22 mouse cellular contexts compared by ENCODE assay signal in genomic region chr13:54008716-54009115, GRCm38 (mm10). TPM values are rescaled to one million over a fixed set of nuclear protein-coding genes. Genes with fewer than 3 reads are reported as not detected.
DNase-seq lines count a peak whose midpoint lies in the region; ATAC-seq and TF ChIP-seq lines count a peak whose summit lies in the region.
"Had no signal": no experiment of that assay in that cellular context is flagged by ENCODE, and none has a peak within 500 bp of the region (broad histone marks: within the 10 kb centered on the region; RNA-seq: fewer than 3 reads in every experiment).

No protein-coding gene starts in this region.

- DNase-seq in forebrain, embryonic 14.5 days (ENCODE audit: low spot score), result peak; percentile 46
- no peak for DNase-seq in forebrain, embryonic 10.5 days (ENCODE audit: extremely low spot score, low spot score)
- peak; percentile 15 to 38 for DNase-seq in left cerebral cortex, postnatal 14 days (ENCODE audit: low spot score in 2 of 2)
- DNase-seq in left cerebral cortex, adult 9 months (ENCODE audit: low spot score in 2 of 2), result no peak
- peak; percentile 34 to 65 for DNase-seq in right cerebral cortex, postnatal 10 days (ENCODE audit: low spot score in 2 of 2)
- DNase-seq in right cerebral cortex, postnatal 36 days (ENCODE audit: low spot score in 2 of 2), result no peak
- DNase-seq in forebrain, postnatal 0 days, result peak; percentile 31
- DNase-seq: adrenal gland, adult 2 months; adrenal gland, postnatal 25 days; cerebellum, adult 11 months; cerebellum, adult 9-10 months; cerebellum, postnatal 36 days; gastrocnemius, adult 2 months; gastrocnemius, postnatal 36 days; heart, adult 11 months; heart, postnatal 36 days had no signal

- no peaks in the 10 kb centered on the region for H3K9me3 ChIP-seq in forebrain, embryonic 14.5 days (replicated peaks; ENCODE audit: control insufficient read depth, low read length)
- no peaks in the 10 kb centered on the region for H3K9me3 ChIP-seq in forebrain, embryonic 10.5 days
- no peaks in the 10 kb centered on the region for H3K9me3 ChIP-seq in forebrain, postnatal 0 days (ENCODE audit: low read length)
- H3K9me3 ChIP-seq: embryonic facial prominence, embryonic 15.5 days; heart, embryonic 13.5 days; hindbrain, embryonic 15.5 days had no signal

- 85% methylated on average over 4 of the region's 4 CpGs for WGBS in forebrain, embryonic 14.5 days
- WGBS in forebrain, embryonic 10.5 days, result 92% methylated on average over 4 of the region's 4 CpGs
- 85% methylated on average over 4 of the region's 4 CpGs for WGBS in forebrain, postnatal 0 days

- no peaks in the 10 kb centered on the region for H3K36me3 ChIP-seq in forebrain, embryonic 14.5 days (ENCODE audit: control insufficient read depth, insufficient read depth, low read length)
- H3K36me3 ChIP-seq in forebrain, embryonic 10.5 days (replicated peaks), result no peaks in the 10 kb centered on the region
- no peaks in the 10 kb centered on the region for H3K36me3 ChIP-seq in forebrain, postnatal 0 days (ENCODE audit: insufficient read depth)
- H3K36me3 ChIP-seq: embryonic facial prominence, embryonic 15.5 days; heart, embryonic 13.5 days; hindbrain, embryonic 15.5 days had no signal

- intact Hi-C loops in left cerebral cortex, postnatal 14 days (cut with DNase I), result no loop called here

- H3K27me3 ChIP-seq in forebrain, embryonic 14.5 days (replicated peaks; ENCODE audit: control insufficient read depth, insufficient read depth, low read length), result no peaks in the 10 kb centered on the region
- H3K27me3 ChIP-seq in forebrain, embryonic 10.5 days (ENCODE audit: poor library complexity, severe bottlenecking), result no peaks in the 10 kb centered on the region
- no peaks in the 10 kb centered on the region for H3K27me3 ChIP-seq in forebrain, postnatal 0 days (ENCODE audit: insufficient read depth, low read length)
- H3K27me3 ChIP-seq: embryonic facial prominence, embryonic 15.5 days; heart, embryonic 13.5 days; hindbrain, embryonic 15.5 days had no signal

- H3K4me1 ChIP-seq in forebrain, embryonic 14.5 days (ENCODE audit: control insufficient read depth, insufficient read depth, low read length), result no peaks in the 10 kb centered on the region
- no peaks in the 10 kb centered on the region for H3K4me1 ChIP-seq in forebrain, embryonic 10.5 days
- H3K4me1 ChIP-seq in forebrain, postnatal 0 days (ENCODE audit: insufficient read depth), result no peaks in the 10 kb centered on the region
- H3K4me1 ChIP-seq: embryonic facial prominence, embryonic 15.5 days; hindbrain, embryonic 15.5 days had no signal

- H3K4me3 ChIP-seq in forebrain, embryonic 14.5 days (ENCODE audit: low read depth, low read length), result no peak overlapping the region
- no peak overlapping the region for H3K4me3 ChIP-seq in forebrain, embryonic 10.5 days
- no peak overlapping the region for H3K4me3 ChIP-seq in forebrain, postnatal 0 days (ENCODE audit: low read depth, low read length)
- H3K4me3 ChIP-seq: embryonic facial prominence, embryonic 15.5 days; erythroblast, embryonic 14.5 days; gastrocnemius, adult 2 months; heart, embryonic 13.5 days; hindbrain, embryonic 15.5 days had no signal

- no peak for ATAC-seq in forebrain, embryonic 14.5 days
- ATAC-seq in forebrain, postnatal 0 days, result peak; percentile 80
- ATAC-seq in monocyte, adult 5-6 weeks (replicated peaks; ENCODE audit: insufficient number of reproducible peaks, low FRiP score, low TSS enrichment, poor library complexity, severe bottlenecking), result no peak

- no peak overlapping the region for H3K27ac ChIP-seq in forebrain, embryonic 14.5 days (ENCODE audit: low read depth, low read length)
- no peak overlapping the region for H3K27ac ChIP-seq in forebrain, embryonic 10.5 days
- no peak overlapping the region for H3K27ac ChIP-seq in forebrain, postnatal 0 days (ENCODE audit: low read depth, low read length)
- H3K27ac ChIP-seq: embryonic facial prominence, embryonic 15.5 days; gastrocnemius, adult 2 months; heart, embryonic 13.5 days; hindbrain, embryonic 15.5 days had no signal

- H3K9ac ChIP-seq in forebrain, embryonic 14.5 days (ENCODE audit: low read length), result no peak overlapping the region
- no peak overlapping the region for H3K9ac ChIP-seq in forebrain, postnatal 0 days
- H3K9ac ChIP-seq: embryonic facial prominence, embryonic 15.5 days; heart, embryonic 13.5 days; hindbrain, embryonic 15.5 days had no signal

- no peak for TF ChIP-seq CTCF in forebrain, postnatal 0 days (IDR thresholded peaks at IDR 0.05; ENCODE audit: low read depth)

- H3K4me2 ChIP-seq in forebrain, embryonic 14.5 days (ENCODE audit: low read length), result no peak overlapping the region
- H3K4me2 ChIP-seq in forebrain, postnatal 0 days (ENCODE audit: low read depth), result no peak overlapping the region
- H3K4me2 ChIP-seq: embryonic facial prominence, embryonic 15.5 days; heart, embryonic 13.5 days; hindbrain, embryonic 15.5 days had no signal

RNA-seq across cellular contexts. Expression of gene Drd1, which starts 46.8 kb away (rescaled TPM):
- 5.1 and 8.3 TPM in 2 replicates for polyA plus RNA-seq in forebrain, embryonic 14.5 days (2014; fragmentation: Nextera tagmentation; extraction: Ambion mirVana)
- polyA plus RNA-seq in forebrain, embryonic 10.5 days (2016; fragmentation: Nextera tagmentation; extraction: Ambion mirVana), result not detected in 2 replicates
- total RNA-seq in left cerebral cortex, postnatal 14 days (2021), result 10 to 100 TPM; 17.9 to 29.4 TPM
- total RNA-seq in forebrain, postnatal 0 days (2014; rRNA removed), result 9.8 and 19.7 TPM in 2 replicates
- 6.6 and 7.6 TPM in 2 replicates for polyA plus RNA-seq in forebrain, postnatal 0 days (2015; fragmentation: Nextera tagmentation; extraction: Ambion mirVana)
- not detected in 3 replicates for total RNA-seq in monocyte, adult 5-6 weeks (2017)
- total RNA-seq: adrenal gland, postnatal 25 days; ES-E14; gastrocnemius, postnatal 36 days had no signal
- polyA plus RNA-seq: adrenal gland, adult 2 months; erythroblast, embryonic 14.5 days had no signal

Comparison
In these comparisons a context has a peak if more than half of its experiments do, and no peak if none do; other contexts are left out.
1. DNase-seq: peak in forebrain, embryonic 14.5 days (single experiment), left cerebral cortex, postnatal 14 days (2 of 2), right cerebral cortex, postnatal 10 days (2 of 2) and forebrain, postnatal 0 days (single experiment); none in forebrain, embryonic 10.5 days (single experiment), left cerebral cortex, adult 9 months (0 of 2) and right cerebral cortex, postnatal 36 days (0 of 2).
2. RNA of gene Drd1, which starts 46.8 kb away (total RNA-seq): 17.9 to 29.4 TPM in left cerebral cortex, postnatal 14 days and 9.8 to 19.7 TPM in forebrain, postnatal 0 days; not detected in monocyte, adult 5-6 weeks; every median in the first group is over 10 times any median in the second.